Mouse (Mus musculus): ENCODE data around the gene Gm20388. TPM values are rescaled to one million over a fixed set of nuclear protein-coding genes. Genes with fewer than 3 reads are reported as not detected.

Gm20388 gene
- polyA plus RNA-seq, 1 experiment, result 10.6 TPM

DNA sequence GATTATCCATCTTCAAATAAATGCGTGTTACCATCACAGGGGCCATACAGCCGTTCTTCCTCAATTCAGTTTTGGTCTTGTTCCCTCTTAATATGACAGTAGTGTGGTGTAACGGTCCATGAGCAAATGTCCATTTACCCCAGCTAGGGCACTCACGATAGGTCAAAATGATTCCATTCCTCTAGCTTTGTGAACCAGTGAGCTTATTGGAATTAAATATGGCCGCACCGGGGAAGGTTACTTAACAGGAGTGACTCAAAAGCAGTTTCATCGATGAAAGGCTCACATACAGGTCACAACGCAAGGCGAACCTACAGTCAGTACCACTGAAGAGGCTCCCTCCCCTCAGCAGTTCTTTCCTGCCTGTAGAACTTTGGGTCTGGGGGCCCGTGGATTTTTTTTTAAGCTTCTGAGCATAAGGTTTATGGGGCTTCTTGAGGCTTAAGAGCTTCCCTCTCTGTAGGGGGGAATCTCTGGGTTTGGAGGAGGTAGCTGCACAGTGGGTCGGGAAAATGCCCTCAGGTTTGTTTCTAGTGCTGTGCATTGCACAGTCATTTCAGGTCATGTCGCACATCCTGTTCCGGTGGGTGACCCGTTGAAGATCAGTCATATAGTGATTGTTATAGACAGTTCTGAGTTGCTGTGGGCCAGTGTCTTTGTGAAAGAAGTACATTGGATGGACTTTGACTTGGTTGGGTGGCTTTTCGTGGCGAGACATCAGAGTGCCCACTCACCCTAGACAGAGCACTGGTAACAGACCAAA is 3568.0 kb downstream of the Gm20388 start:
- peak overlapping the region; percentile 84 for H3K4me3 ChIP-seq (replicated peaks; ENCODE audit: control insufficient read depth, low read depth, low read length)
- 23% methylated on average over 16 of the region's 16 CpGs for WGBS
- H3K4me1 ChIP-seq (ENCODE audit: control insufficient read depth, insufficient read depth, low read length), result no peaks in the 10 kb centered on the region; the same call in 1 of the 2 replicates
- peak overlapping the region; percentile 86 for H3K27ac ChIP-seq (ENCODE audit: control insufficient read depth, insufficient read depth, low read depth, low read length, poor library complexity)
- TF ChIP-seq CTCF (IDR thresholded peaks at IDR 0.05; ENCODE audit: control insufficient read depth, insufficient read depth, low read length) (no peak), POLR2A (IDR thresholded peaks at IDR 0.05; ENCODE audit: borderline replicate concordance, control insufficient read depth, low read depth, low read length) (no peak)

DNA sequence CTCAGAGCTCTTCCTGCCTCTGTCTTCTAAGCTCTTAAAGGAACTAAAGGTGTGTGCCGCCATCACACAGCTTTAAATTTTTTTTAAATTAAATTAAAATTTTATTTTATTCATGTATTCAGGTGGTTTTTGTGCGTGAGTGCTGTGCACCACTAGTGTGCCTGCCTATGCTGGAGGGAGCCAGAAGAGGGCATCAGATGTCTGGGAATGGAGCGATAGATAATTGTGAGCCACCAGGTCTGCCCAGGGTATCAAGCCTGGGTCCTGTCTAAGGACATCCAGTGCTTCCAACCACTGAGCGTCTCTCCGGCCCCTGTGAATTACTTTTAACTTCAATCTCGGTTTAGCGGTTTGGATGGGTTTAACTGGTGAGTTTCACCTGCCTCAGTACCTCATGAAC is 3572.0 kb downstream of the Gm20388 start:
- Histone ChIP-seq H3K27ac (ENCODE audit: control insufficient read depth, insufficient read depth, low read depth, low read length, poor library complexity) (no peak overlapping the region), H3K4me1 (ENCODE audit: control insufficient read depth, insufficient read depth, low read length) (no peaks in the 10 kb centered on the region; the same call in 1 of the 2 replicates), H3K4me3 (replicated peaks; ENCODE audit: control insufficient read depth, low read depth, low read length) (no peak overlapping the region)
- TF ChIP-seq POLR2A (IDR thresholded peaks at IDR 0.05; ENCODE audit: borderline replicate concordance, control insufficient read depth, low read depth, low read length) (no peak), CTCF (IDR thresholded peaks at IDR 0.05; ENCODE audit: control insufficient read depth, insufficient read depth, low read length) (peak; percentile 33; the same call in 1 of the 2 replicates)
- WGBS, result 93% methylated on average over 7 of the region's 7 CpGs

DNA sequence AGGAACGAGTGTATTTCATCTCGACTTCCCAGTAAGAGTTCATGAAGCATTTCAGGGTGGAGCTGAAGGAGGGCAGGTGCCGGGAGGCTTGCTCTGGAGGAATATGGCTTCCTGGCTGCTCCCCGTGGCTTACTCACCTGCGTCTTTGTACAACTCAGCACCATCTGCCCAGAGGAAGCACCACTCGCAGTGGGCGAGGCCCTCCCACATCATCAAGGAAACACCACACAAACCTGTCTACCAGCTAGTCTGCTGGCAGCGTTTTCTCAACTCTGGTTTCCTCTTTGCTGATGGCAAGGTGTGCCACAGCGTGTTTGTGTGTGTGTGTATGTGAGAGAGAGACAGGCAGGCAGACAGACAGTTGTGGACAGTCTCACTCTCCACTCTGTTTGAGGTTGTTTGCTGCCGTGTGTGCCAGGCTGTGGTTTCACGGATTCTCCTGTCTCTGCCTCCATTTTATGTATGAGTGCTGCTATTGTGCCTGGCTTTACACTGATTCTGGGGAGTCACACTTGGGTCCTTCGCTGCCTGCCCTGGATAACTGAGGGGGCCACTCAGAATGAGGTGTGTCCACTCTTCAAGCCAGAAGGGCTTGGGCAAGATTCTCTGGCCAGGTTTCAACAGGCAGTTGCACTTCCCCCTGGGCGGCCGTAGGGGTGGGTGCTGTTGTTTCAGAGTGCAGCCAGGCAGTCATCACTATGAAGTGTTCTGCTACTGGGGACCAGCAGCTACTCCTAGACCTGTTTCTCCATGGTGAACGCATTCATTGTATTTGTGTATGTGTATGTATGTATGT is 3580.8 kb downstream of the Gm20388 start:
- Histone ChIP-seq H3K4me1 (ENCODE audit: control insufficient read depth, insufficient read depth, low read length) (peaks cover 2% of the 10 kb centered on the region; the same call in 1 of the 2 replicates), H3K4me3 (replicated peaks; ENCODE audit: control insufficient read depth, low read depth, low read length) (no peak overlapping the region), H3K27ac (ENCODE audit: control insufficient read depth, insufficient read depth, low read depth, low read length, poor library complexity) (peak overlapping the region; percentile 66)
- TF ChIP-seq CTCF (IDR thresholded peaks at IDR 0.05; ENCODE audit: control insufficient read depth, insufficient read depth, low read length) (no peak), POLR2A (IDR thresholded peaks at IDR 0.05; ENCODE audit: borderline replicate concordance, control insufficient read depth, low read depth, low read length) (no peak)
- 65% methylated on average over 15 of the region's 15 CpGs for WGBS

DNA sequence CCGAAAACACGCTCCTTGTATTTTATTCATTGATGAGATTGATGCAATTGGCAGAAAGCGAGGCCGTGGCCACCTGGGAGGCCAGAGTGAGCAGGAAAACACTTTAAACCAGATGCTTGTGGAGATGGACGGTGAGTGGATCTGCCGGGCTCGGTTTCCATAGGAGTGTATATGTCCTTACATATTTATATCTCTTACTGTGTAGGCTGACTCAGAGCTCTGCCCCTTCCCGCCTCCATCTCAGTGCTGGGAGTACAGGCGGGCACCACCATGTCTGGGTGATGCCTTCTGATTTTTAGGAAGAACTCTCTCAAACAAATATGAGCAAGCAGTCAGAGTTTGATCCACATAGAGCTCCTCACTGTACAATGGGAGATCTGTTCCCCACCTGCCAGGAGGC is 3582.3 kb downstream of the Gm20388 start:
- H3K27ac ChIP-seq (ENCODE audit: control insufficient read depth, insufficient read depth, low read depth, low read length, poor library complexity), result no peak overlapping the region
- no peak for TF ChIP-seq CTCF (IDR thresholded peaks at IDR 0.05; ENCODE audit: control insufficient read depth, insufficient read depth, low read length)
- no peak for TF ChIP-seq POLR2A (IDR thresholded peaks at IDR 0.05; ENCODE audit: borderline replicate concordance, control insufficient read depth, low read depth, low read length)
- 93% methylated on average over 9 of the region's 9 CpGs for WGBS
- peaks cover 2% of the 10 kb centered on the region; the same call in 1 of the 2 replicates for H3K4me1 ChIP-seq (ENCODE audit: control insufficient read depth, insufficient read depth, low read length)
- no peak overlapping the region for H3K4me3 ChIP-seq (replicated peaks; ENCODE audit: control insufficient read depth, low read depth, low read length)

DNA sequence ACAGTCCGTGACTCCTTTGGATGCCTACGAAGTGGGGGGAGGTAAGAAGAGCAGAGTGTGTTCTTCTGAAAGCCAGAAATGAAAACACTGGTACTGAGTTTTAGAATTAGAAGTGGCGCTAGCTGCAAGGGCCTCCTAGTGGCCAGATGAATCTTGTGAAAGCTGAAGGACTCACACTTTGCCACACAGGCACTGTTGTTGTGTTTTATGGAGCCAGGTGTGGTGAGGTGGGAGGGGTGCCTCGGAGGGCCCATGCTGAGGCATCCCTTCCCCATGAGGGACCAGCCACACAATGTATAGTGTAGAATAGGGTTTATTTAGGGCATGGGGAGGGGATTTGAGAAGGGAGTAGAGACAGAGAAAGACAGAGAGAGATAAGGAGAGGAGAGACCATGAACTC is 3587.1 kb downstream of the Gm20388 start:
- WGBS, result 85% methylated on average over 4 of the region's 4 CpGs
- TF ChIP-seq POLR2A (IDR thresholded peaks at IDR 0.05; ENCODE audit: borderline replicate concordance, control insufficient read depth, low read depth, low read length) (no peak), CTCF (IDR thresholded peaks at IDR 0.05; ENCODE audit: control insufficient read depth, insufficient read depth, low read length) (no peak)
- no peaks in the 10 kb centered on the region for H3K4me1 ChIP-seq (ENCODE audit: control insufficient read depth, insufficient read depth, low read length)
- H3K27ac ChIP-seq (ENCODE audit: control insufficient read depth, insufficient read depth, low read depth, low read length, poor library complexity), result no peak overlapping the region
- no peak overlapping the region for H3K4me3 ChIP-seq (replicated peaks; ENCODE audit: control insufficient read depth, low read depth, low read length)

DNA sequence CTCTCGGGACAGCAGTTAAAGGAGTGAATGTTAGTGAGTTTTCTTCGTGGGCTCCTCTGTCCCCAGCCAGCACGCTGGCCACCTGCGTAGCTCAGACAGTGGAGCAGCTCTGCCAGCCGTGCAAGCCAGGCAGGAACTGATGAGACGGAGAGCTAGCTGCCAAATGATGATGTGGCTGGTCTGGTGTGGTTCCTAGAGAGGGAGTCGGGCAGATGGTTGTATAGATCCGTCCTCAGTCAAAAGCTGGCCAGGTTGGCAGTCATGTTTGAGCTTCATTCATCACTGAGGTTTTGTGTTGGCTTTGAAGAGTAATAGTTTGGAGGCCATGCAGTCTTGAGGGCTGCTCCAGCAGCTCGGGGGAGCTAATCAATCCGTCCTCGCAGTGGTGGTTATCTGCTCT is 3588.3 kb downstream of the Gm20388 start:
- TF ChIP-seq CTCF (IDR thresholded peaks at IDR 0.05; ENCODE audit: control insufficient read depth, insufficient read depth, low read length), result no peak
- no peak for TF ChIP-seq POLR2A (IDR thresholded peaks at IDR 0.05; ENCODE audit: borderline replicate concordance, control insufficient read depth, low read depth, low read length)
- Histone ChIP-seq H3K27ac (ENCODE audit: control insufficient read depth, insufficient read depth, low read depth, low read length, poor library complexity) (no peak overlapping the region), H3K4me3 (replicated peaks; ENCODE audit: control insufficient read depth, low read depth, low read length) (no peak overlapping the region), H3K4me1 (ENCODE audit: control insufficient read depth, insufficient read depth, low read length) (no peaks in the 10 kb centered on the region)
- WGBS, result 84% methylated on average over 11 of the region's 11 CpGs

DNA sequence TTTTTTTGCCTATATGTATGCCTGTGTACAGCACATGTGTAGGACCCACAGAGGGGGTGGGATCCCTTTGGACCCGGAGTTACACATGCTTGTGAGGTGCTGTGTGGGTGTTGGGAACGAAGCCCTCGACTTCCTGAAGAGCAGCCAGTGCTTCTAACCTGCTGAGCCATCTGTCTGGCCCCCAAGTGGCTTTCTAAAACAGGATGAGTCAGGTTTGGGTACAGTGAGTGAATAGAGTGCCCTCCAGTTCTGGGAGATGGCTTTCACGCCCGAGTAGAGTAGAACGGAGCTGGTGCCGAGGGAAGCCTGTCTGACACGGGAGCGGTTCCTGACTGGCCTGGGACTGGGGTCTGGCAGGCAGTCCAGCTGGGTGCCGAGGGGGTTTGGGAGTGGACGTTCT is 3588.9 kb downstream of the Gm20388 start:
- Histone ChIP-seq H3K4me3 (replicated peaks; ENCODE audit: control insufficient read depth, low read depth, low read length) (no peak overlapping the region), H3K27ac (ENCODE audit: control insufficient read depth, insufficient read depth, low read depth, low read length, poor library complexity) (no peak overlapping the region), H3K4me1 (ENCODE audit: control insufficient read depth, insufficient read depth, low read length) (no peaks in the 10 kb centered on the region)
- TF ChIP-seq CTCF (IDR thresholded peaks at IDR 0.05; ENCODE audit: control insufficient read depth, insufficient read depth, low read length) (no peak), POLR2A (IDR thresholded peaks at IDR 0.05; ENCODE audit: borderline replicate concordance, control insufficient read depth, low read depth, low read length) (no peak)
- 91% methylated on average over 11 of the region's 11 CpGs for WGBS

DNA sequence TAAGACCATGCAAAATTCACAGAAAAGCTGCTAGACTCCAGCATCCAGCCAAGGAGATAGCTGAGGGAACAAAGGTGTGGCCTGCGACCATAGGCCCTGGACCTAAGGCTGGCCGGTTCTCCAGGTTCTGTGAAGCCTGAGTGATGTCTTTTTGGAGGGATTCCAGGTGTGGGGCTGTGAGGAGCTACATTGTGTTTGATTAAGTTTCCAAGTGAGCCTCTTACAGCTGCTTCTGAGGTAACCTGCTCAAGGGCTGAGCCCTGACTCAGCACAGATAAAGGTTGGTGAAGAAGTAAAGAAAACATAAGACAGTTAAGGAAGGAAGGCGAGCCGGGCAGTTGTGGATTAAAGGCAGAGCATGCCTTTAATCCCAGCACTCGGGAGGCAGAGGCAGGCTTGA is 3591.6 kb downstream of the Gm20388 start:
- Histone ChIP-seq H3K27ac (ENCODE audit: control insufficient read depth, insufficient read depth, low read depth, low read length, poor library complexity) (no peak overlapping the region), H3K4me1 (ENCODE audit: control insufficient read depth, insufficient read depth, low read length) (no peaks in the 10 kb centered on the region), H3K4me3 (replicated peaks; ENCODE audit: control insufficient read depth, low read depth, low read length) (no peak overlapping the region)
- WGBS, result 93% methylated on average over 5 of the region's 5 CpGs
- TF ChIP-seq POLR2A (IDR thresholded peaks at IDR 0.05; ENCODE audit: borderline replicate concordance, control insufficient read depth, low read depth, low read length) (no peak), CTCF (IDR thresholded peaks at IDR 0.05; ENCODE audit: control insufficient read depth, insufficient read depth, low read length) (no peak)

Data from bone marrow, adult 2 months (tissue).